Mouse (Mus musculus): ENCODE data around the gene Spats2. TPM values are rescaled to one million over a fixed set of nuclear protein-coding genes. Genes with fewer than 3 reads are reported as not detected.

The Spats2 gene
- polyA plus RNA-seq, 1 experiment: 8.2 TPM

DNA sequence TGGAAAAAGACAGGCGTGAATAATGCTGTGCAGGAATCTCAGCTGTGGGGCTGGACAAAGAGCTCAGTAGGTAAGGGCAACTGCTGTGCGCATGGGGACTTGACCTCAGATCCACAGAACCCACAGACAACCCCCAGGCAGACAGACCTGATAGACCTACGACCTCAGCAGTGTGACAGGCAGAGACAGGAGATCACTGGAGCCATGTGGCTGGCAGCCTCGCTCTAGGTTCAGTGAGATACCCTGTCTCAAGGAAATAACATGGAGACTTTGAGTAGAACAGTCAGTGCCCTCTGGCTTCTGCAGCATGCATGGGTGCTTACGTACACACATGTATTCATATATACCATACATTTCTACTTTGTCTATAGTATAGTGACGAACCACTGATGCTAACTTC lies 46.4 kb downstream of the Spats2 start:
- TF ChIP-seq GATA1 (IDR thresholded peaks at IDR 0.05; ENCODE audit: borderline replicate concordance, low read length) (no peak), FLI1 (IDR thresholded peaks at IDR 0.05; ENCODE audit: low read length) (no peak)
- Histone ChIP-seq H3K27me3 (replicated peaks) (no peaks in the 10 kb centered on the region), H3K36me3 (replicated peaks; ENCODE audit: low read length) (peaks cover 48% of the 10 kb centered on the region)

DNA sequence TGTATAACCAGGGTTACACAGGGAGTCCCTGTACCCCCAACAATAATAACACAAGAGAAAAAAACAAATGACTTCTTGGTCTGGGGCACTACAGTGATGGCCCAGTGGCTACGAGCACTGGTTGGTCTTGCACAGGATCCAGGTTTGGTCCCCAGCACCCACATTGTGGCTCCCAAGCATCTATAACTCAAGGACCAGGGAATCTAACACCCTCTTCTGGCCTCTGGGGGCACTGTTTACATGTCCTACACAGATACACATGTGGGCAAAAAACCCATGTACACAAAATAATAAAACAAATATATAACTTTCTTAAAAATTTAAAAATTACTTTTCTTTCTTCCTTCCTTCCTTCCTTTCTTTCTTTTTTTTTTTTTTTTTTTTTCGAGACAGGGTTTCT lies 53.9 kb downstream of the Spats2 start:
- H3K4me1 ChIP-seq: no peaks in the 10 kb centered on the region
- H3K9me3 ChIP-seq: no peaks in the 10 kb centered on the region
- H3K4me3 ChIP-seq (replicated peaks): no peak overlapping the region
- H3K27me3 ChIP-seq (replicated peaks): no peaks in the 10 kb centered on the region
- H3K36me3 ChIP-seq (replicated peaks; ENCODE audit: low read length): peaks cover 59% of the 10 kb centered on the region
- TF ChIP-seq GATA1 (IDR thresholded peaks at IDR 0.05; ENCODE audit: borderline replicate concordance, low read length): no peak
- TF ChIP-seq FLI1 (IDR thresholded peaks at IDR 0.05; ENCODE audit: low read length): no peak

More for the DNA sequence above, 46.4 kb downstream of the Spats2 start:
- no peaks in the 10 kb centered on the region; the same call in 1 of the 2 replicates for H3K4me1 ChIP-seq
- no peak overlapping the region for H3K4me3 ChIP-seq (replicated peaks)
- no peaks in the 10 kb centered on the region for H3K9me3 ChIP-seq

DNA sequence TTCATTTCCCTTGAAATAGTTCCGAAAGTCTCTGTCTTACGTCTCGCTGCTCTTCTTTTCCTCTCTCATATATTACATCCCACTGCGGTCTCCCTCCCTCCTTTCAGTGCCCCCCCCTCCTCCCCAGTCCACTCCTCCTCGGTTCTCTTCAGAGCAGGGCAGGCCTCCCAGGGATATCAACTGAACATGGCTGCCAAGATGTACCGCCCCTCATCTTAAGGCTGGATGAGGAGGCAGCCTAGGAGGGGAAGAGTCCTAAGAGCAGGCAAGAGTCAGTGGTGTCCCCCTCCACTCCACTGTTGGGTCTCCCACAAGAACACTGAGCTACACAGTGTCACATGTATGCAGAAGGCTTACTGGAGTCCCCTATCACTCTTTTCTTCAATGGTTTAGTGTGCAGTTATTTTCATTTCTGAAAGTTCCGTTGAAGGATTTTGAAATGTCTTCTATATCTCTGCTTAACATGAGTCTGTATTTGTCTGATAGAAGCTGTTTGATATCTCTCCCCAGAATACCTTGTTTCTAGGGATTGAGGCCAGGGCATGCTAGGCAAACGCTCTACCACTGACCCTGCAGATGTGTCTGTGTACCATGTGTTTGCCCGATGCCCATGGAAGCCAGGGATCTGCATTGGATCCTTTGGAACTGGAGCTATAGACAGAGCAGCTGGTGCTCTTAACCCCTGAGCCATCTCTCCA lies 58.6 kb downstream of the Spats2 start:
- Histone ChIP-seq H3K4me1 (no peaks in the 10 kb centered on the region), H3K27me3 (replicated peaks) (peaks cover 1% of the 10 kb centered on the region), H3K9me3 (no peaks in the 10 kb centered on the region), H3K4me3 (replicated peaks) (no peak overlapping the region), H3K36me3 (replicated peaks; ENCODE audit: low read length) (peaks cover 70% of the 10 kb centered on the region)
- TF ChIP-seq GATA1 (IDR thresholded peaks at IDR 0.05; ENCODE audit: borderline replicate concordance, low read length): no peak
- no peak for TF ChIP-seq FLI1 (IDR thresholded peaks at IDR 0.05; ENCODE audit: low read length)

DNA sequence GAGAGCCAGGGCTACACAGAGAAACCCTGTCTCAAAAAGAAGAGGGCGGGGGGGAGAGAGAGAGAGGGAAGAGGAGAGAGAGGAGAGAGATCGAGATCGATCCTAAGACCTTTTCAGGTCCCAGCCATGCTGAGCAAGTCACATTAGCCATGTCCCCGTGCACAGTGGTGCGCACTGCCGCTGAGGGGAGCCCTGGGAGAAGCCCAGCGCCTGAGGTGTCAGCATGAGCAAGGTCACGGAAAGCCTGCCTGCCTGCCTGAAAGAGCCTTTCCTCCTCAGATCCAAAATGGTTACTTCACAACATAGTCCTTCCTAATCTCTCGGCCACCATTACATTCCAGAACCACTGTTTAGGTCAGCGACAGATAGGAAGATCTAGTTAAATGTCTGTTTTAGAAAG lies 68.6 kb downstream of the Spats2 start:
- Histone ChIP-seq H3K9me3 (peaks cover 5% of the 10 kb centered on the region; the same call in 1 of the 2 replicates), H3K4me3 (replicated peaks) (no peak overlapping the region), H3K27me3 (replicated peaks) (no peaks in the 10 kb centered on the region), H3K36me3 (replicated peaks; ENCODE audit: low read length) (peaks cover 32% of the 10 kb centered on the region), H3K4me1 (no peaks in the 10 kb centered on the region)
- no peak for TF ChIP-seq GATA1 (IDR thresholded peaks at IDR 0.05; ENCODE audit: borderline replicate concordance, low read length)
- no peak for TF ChIP-seq FLI1 (IDR thresholded peaks at IDR 0.05; ENCODE audit: low read length)

DNA sequence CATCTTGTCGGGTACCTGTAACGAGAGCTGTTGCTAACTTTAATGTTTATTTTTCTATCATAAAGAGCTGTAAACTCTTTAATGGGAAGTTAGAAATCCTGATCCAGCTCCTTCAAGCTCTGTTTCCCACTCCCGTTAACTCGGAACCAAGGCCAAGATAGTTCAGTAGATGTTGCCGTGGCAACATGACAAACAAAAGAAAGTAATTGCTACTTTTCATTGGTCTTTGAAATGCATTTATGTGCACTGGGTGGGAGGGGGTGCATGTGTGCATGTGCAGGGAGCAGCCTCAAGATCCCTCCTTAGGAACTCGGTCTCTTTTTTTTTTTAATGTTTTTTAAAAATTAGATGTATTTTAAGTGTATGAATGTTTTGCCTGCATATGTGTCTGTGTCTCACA lies 69.3 kb downstream of the Spats2 start:
- TF ChIP-seq FLI1 (IDR thresholded peaks at IDR 0.05; ENCODE audit: low read length) (no peak), GATA1 (IDR thresholded peaks at IDR 0.05; ENCODE audit: borderline replicate concordance, low read length) (no peak)
- no peaks in the 10 kb centered on the region for H3K4me1 ChIP-seq
- no peaks in the 10 kb centered on the region for H3K27me3 ChIP-seq (replicated peaks)
- peaks cover 5% of the 10 kb centered on the region; the same call in 1 of the 2 replicates for H3K9me3 ChIP-seq
- H3K4me3 ChIP-seq (replicated peaks): no peak overlapping the region
- H3K36me3 ChIP-seq (replicated peaks; ENCODE audit: low read length): peaks cover 32% of the 10 kb centered on the region

DNA sequence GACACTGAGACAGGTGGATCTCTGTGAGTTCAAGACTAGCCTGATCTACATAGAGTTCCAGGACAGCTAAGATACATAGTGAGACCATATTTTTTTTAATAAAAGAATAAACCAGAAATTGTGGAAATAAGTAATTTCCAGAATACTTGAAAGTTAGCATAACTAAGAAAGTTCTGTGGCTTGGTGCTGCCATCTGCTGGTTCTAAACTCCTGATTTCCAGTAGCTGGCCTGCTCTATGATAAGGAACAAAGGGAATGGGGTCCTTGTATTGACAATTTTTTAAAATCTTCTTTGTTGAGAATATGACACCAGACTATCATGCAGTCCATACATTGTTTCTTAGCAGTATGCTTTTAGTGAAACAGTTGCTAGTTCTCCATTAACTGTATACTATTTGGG lies 73.0 kb downstream of the Spats2 start:
- Histone ChIP-seq H3K4me1 (peaks cover 6% of the 10 kb centered on the region), H3K4me3 (replicated peaks) (no peak overlapping the region), H3K9me3 (peaks cover 5% of the 10 kb centered on the region; the same call in 1 of the 2 replicates), H3K36me3 (replicated peaks; ENCODE audit: low read length) (peaks cover 20% of the 10 kb centered on the region), H3K27me3 (replicated peaks) (no peaks in the 10 kb centered on the region)
- TF ChIP-seq FLI1 (IDR thresholded peaks at IDR 0.05; ENCODE audit: low read length) (no peak), GATA1 (IDR thresholded peaks at IDR 0.05; ENCODE audit: borderline replicate concordance, low read length) (no peak)

DNA sequence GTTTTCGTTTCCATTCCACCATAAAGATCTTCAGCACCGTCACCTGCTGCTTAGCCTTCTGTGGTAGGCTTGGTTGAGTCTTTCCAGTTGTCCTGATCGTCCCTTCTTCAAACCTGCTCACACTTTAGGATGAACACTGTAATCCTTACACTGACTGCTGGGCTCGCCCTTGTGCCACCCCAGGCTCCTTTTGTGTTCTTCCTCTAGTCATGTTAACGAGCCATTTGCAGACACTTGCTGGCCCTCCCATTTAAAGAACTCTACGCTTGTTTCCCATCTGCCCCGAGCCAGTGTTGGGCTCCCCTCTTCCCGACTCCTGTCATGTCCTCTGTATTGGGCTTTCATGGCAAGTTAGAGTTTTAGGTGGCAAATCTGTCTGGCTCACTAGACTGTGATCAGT lies 80.2 kb downstream of the Spats2 start:
- no peaks in the 10 kb centered on the region for H3K9me3 ChIP-seq
- no peaks in the 10 kb centered on the region for H3K27me3 ChIP-seq (replicated peaks)
- H3K36me3 ChIP-seq (replicated peaks; ENCODE audit: low read length): peaks cover 55% of the 10 kb centered on the region
- peaks cover 6% of the 10 kb centered on the region for H3K4me1 ChIP-seq
- no peak for TF ChIP-seq FLI1 (IDR thresholded peaks at IDR 0.05; ENCODE audit: low read length)
- TF ChIP-seq GATA1 (IDR thresholded peaks at IDR 0.05; ENCODE audit: borderline replicate concordance, low read length): no peak
- H3K4me3 ChIP-seq (replicated peaks): no peak overlapping the region

DNA sequence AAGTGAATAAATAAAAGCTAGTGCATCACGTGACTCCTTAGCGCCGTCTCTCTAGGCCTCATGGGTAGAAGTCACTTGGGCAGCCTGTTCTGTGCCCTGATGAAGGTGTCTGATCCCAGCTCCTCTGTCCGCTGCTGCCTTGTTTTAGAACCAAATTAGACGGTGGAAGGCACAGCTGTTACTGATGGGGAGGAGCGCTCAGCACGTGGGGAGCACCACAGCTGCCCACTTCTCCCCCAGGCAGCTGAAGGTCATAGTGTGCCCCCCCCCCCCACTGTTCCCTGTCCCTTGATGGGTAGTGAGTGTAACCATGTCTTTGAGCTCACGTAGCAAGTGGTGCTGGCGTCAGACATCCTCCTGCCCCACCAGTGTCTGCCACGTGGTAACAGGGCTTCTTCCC lies 87.5 kb downstream of the Spats2 start:
- Histone ChIP-seq H3K4me3 (replicated peaks) (no peak overlapping the region), H3K36me3 (replicated peaks; ENCODE audit: low read length) (peaks cover 52% of the 10 kb centered on the region), H3K27me3 (replicated peaks) (peaks cover 4% of the 10 kb centered on the region), H3K4me1 (peaks cover 16% of the 10 kb centered on the region), H3K9me3 (no peaks in the 10 kb centered on the region)
- TF ChIP-seq GATA1 (IDR thresholded peaks at IDR 0.05; ENCODE audit: borderline replicate concordance, low read length): no peak
- TF ChIP-seq FLI1 (IDR thresholded peaks at IDR 0.05; ENCODE audit: low read length): no peak

DNA sequence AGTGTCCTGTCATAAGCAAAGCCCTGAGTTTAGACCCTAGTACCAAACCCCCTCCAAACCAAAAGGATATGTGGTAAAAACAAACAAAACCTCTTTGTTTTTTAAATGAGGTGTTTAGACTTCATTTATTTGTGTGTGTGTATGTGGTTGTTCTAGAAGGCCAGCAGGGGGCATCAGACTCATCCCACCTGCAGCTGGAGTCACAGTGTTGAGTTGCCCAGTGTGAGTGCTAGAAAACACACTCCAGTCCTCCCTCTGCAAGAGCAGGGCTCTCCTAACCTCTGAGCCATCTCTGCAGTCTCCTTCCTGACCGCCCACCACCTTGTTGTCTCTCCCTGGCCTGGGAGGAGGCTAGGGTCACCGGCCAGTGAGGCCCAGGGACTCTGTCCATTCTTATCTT lies 89.2 kb downstream of the Spats2 start:
- Histone ChIP-seq H3K9me3 (no peaks in the 10 kb centered on the region), H3K36me3 (replicated peaks; ENCODE audit: low read length) (peaks cover 37% of the 10 kb centered on the region), H3K4me3 (replicated peaks) (no peak overlapping the region), H3K27me3 (replicated peaks) (peaks cover 16% of the 10 kb centered on the region), H3K4me1 (peaks cover 16% of the 10 kb centered on the region)
- TF ChIP-seq GATA1 (IDR thresholded peaks at IDR 0.05; ENCODE audit: borderline replicate concordance, low read length) (no peak), FLI1 (IDR thresholded peaks at IDR 0.05; ENCODE audit: low read length) (no peak)

DNA sequence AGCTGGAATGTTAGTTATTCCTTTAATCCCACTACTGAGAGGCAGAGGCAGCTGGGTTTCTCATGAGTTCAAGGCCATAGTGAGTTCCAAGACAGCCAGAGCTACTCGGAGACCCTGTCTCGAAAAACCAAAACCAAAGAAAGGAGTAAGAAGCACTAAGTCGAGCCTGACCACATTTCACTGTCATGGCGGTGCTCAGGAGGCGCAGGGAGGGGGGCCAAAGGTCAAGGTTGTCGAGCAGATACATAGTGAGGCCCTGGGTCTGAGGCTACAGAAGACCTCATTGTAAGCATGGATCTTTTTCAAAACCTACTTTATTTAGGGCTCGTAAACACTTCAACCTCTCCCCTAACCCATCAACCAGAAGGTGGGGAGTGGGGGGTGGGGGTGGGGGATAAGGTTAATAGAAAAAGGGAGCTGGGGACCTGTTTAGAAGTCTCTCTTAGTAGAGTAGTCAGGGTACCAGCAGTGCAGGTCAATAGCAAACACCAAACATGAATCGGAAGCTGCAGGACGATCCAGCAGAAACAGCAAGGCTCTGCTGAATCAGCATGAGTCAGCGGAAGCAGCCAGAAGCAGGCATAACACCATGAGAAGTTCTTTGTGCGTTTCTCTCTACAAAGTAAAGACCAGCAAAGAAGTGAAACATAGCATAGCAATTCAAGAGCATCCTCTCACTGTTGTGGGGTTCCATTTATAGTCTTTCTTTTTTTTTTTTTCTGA lies 90.2 kb downstream of the Spats2 start:
- Histone ChIP-seq H3K9me3 (no peaks in the 10 kb centered on the region), H3K36me3 (replicated peaks; ENCODE audit: low read length) (peaks cover 28% of the 10 kb centered on the region), H3K27me3 (replicated peaks) (peaks cover 23% of the 10 kb centered on the region), H3K4me3 (replicated peaks) (peak overlapping the region; percentile 23), H3K4me1 (peaks cover 16% of the 10 kb centered on the region)
- TF ChIP-seq GATA1 (IDR thresholded peaks at IDR 0.05; ENCODE audit: borderline replicate concordance, low read length) (no peak), FLI1 (IDR thresholded peaks at IDR 0.05; ENCODE audit: low read length) (no peak)
